Mouse (Mus musculus) stomach, embryonic 14.5 days (tissue): ENCODE results near the gene Ust. TPM values are rescaled to one million over a fixed set of nuclear protein-coding genes. Genes with fewer than 3 reads are reported as not detected.

Experiments used
- ATAC-seq: fragments of 200-750 bp; cut with Nextera tagmentation; 2 replicates; pipeline ENCODE4 v1.8.0; 2017; ENCODE audit warnings: low read depth, moderate TSS enrichment; ENCODE audit not compliant: insufficient number of reproducible peaks, insufficient read depth, low FRiP score
- H3K27ac ChIP-seq: fragments of 300-500 bp; sonication (generic); 2 replicates; pipeline ENCODE4 v1.5.1; 2014; ENCODE audit warnings: mild to moderate bottlenecking, low read length, moderate library complexity, mixed read lengths
- H3K27me3 ChIP-seq: fragments of 300-500 bp; sonication (generic); 2 replicates; pipeline ENCODE4 v1.6.1; 2014; ENCODE audit warnings: low read length, control low read depth, mixed read lengths; ENCODE audit not compliant: control insufficient read depth, insufficient read depth
- H3K36me3 ChIP-seq: fragments of 300-500 bp; sonication (generic); 2 replicates; pipeline ENCODE4 v1.6.1; 2014; ENCODE audit warnings: mild to moderate bottlenecking, control low read depth, low read length, moderate library complexity, mixed read lengths; ENCODE audit not compliant: control insufficient read depth, insufficient read depth
- H3K4me1 ChIP-seq: fragments of 300-500 bp; sonication (generic); 2 replicates; pipeline ENCODE4 v1.6.1; 2014; ENCODE audit warnings: low read length, control low read depth, mixed read lengths; ENCODE audit not compliant: control insufficient read depth, insufficient read depth
- H3K4me2 ChIP-seq: fragments of 300-500 bp; sonication (generic); replicated peaks from 2 replicates; pipeline ENCODE4 v1.6.1; 2014; ENCODE audit warnings: low read depth, low read length, control low read depth
- H3K4me3 ChIP-seq: fragments of 300-500 bp; sonication (generic); 2 replicates; pipeline ENCODE4 v1.5.1; 2014; ENCODE audit warnings: low read depth, low read length, control low read depth
- H3K9ac ChIP-seq: fragments of 300-500 bp; sonication (generic); replicated peaks from 2 replicates; pipeline ENCODE4 v1.6.1; 2014; ENCODE audit warnings: low read depth, mild to moderate bottlenecking, control low read depth, low read length, moderate library complexity, mixed read lengths
- H3K9me3 ChIP-seq: fragments of 300-500 bp; sonication (generic); 2 replicates; pipeline ENCODE4 v1.6.1; 2016; ENCODE audit warnings: low read depth, low read length, control low read depth; ENCODE audit not compliant: control insufficient read depth
- WGBS: fragments of 180-500 bp; shearing (Covaris S2); extraction: QIAGEN DNeasy Blood & Tissue Kit; methylation state at CpG from one replicate; pipeline ENCODE4 v1.1.7; 2014; 5-methylcytosine and 5-hydroxymethylcytosine counted together
- polyA plus RNA-seq: library from polyadenylated mRNA; unstranded; fragments of >200 nt; fragmentation: Nextera tagmentation; extraction: Ambion mirVana; gene quantifications from 2 replicates; pipeline ENCODE4 v1.2.1, GENCODE M21; 2014

The Ust gene
- polyA plus RNA-seq, 1 experiment from 2014 or later = 6.3 TPM

GRCm38 (mm10) chr10:8491909-8492591 lies 26.6 kb downstream of the Ust start:
- no peak overlapping the region for H3K4me3 ChIP-seq
- H3K9me3 ChIP-seq = no peaks in the 10 kb centered on the region
- peak; percentile 87 for ATAC-seq
- H3K36me3 ChIP-seq = no peaks in the 10 kb centered on the region
- no peak overlapping the region for H3K9ac ChIP-seq
- H3K4me2 ChIP-seq = no peak overlapping the region
- H3K27me3 ChIP-seq = no peaks in the 10 kb centered on the region
- peak overlapping the region; percentile 44; the same call in 1 of the 2 replicates for H3K27ac ChIP-seq
- WGBS = 69% methylated on average over 1 of the region's 1 CpGs
- H3K4me1 ChIP-seq = no peaks in the 10 kb centered on the region; the same call in 1 of the 2 replicates

DNA sequence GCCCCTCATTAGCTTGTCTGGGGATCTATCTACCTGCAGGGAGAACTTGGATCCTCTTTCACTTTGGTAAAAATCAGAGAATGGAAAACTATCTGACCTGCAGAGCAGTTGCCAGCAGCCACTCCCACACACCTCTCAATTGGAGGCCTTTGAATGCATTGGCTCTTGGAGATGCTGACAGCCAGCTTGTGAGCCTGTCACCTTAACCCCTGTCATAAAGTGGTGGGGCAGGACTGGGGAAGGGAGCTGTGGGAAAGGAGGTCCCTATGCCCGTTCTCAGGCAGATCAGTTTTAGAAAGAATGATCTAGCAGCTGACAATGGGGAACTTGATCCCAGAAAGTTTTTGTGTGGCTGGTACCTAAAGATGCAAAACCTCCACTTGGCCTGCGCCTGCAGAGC lies 31.2 kb downstream of the Ust start:
- H3K9me3 ChIP-seq = no peaks in the 10 kb centered on the region
- no peaks in the 10 kb centered on the region for H3K36me3 ChIP-seq
- no peak for ATAC-seq
- no peak overlapping the region for H3K9ac ChIP-seq
- H3K4me1 ChIP-seq = no peaks in the 10 kb centered on the region
- 69% methylated on average over 2 of the region's 2 CpGs for WGBS
- H3K4me2 ChIP-seq = no peak overlapping the region
- H3K27ac ChIP-seq = no peak overlapping the region
- H3K27me3 ChIP-seq = no peaks in the 10 kb centered on the region
- no peak overlapping the region for H3K4me3 ChIP-seq

- 80% methylated on average over 4 of the region's 4 CpGs for WGBS
- Histone ChIP-seq H3K9me3 (no peaks in the 10 kb centered on the region), H3K36me3 (no peaks in the 10 kb centered on the region), H3K9ac (no peak overlapping the region), H3K4me2 (no peak overlapping the region), H3K4me1 (no peaks in the 10 kb centered on the region), H3K4me3 (no peak overlapping the region), H3K27ac (no peak overlapping the region), H3K27me3 (no peaks in the 10 kb centered on the region)
- no peak for ATAC-seq
Measured at GRCm38 (mm10) chr10:8484487-8484886, 34.1 kb downstream of the Ust start.

DNA sequence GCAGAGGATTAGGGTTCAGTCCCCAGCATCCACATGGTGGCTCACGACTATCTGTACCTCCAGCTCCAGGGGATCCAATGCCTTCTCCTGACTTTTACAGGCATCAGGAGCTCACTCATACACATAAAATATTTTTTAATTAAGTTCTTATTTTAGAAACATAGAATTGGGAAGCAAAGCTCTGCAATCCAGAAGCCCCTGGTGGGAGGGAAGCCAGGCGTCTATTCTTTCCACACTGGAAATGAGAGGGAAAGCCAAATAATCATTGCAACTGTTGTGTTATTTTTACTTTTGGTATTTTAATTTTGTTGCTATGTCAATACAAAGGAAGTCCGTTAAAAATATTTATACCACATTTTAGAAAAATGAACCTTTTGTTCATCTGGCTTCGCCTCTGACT lies 35.8 kb downstream of the Ust start:
- WGBS = 93% methylated on average over 4 of the region's 4 CpGs
- H3K27me3 ChIP-seq = no peaks in the 10 kb centered on the region
- H3K36me3 ChIP-seq = no peaks in the 10 kb centered on the region
- H3K4me1 ChIP-seq = no peaks in the 10 kb centered on the region
- no peaks in the 10 kb centered on the region for H3K9me3 ChIP-seq
- H3K27ac ChIP-seq = no peak overlapping the region
- ATAC-seq = no peak
- no peak overlapping the region for H3K4me2 ChIP-seq
- H3K4me3 ChIP-seq = no peak overlapping the region
- H3K9ac ChIP-seq = no peak overlapping the region

GRCm38 (mm10) chr10:8479779-8480178 lies 38.8 kb downstream of the Ust start:
- WGBS = 96% methylated on average over 2 of the region's 2 CpGs
- Histone ChIP-seq H3K4me1 (no peaks in the 10 kb centered on the region), H3K9ac (no peak overlapping the region), H3K27ac (no peak overlapping the region), H3K27me3 (no peaks in the 10 kb centered on the region), H3K36me3 (no peaks in the 10 kb centered on the region), H3K4me3 (no peak overlapping the region), H3K4me2 (no peak overlapping the region), H3K9me3 (no peaks in the 10 kb centered on the region)
- no peak for ATAC-seq

- no peaks in the 10 kb centered on the region for H3K27me3 ChIP-seq
- no peak for ATAC-seq
- no peaks in the 10 kb centered on the region for H3K9me3 ChIP-seq
- H3K9ac ChIP-seq = no peak overlapping the region
- WGBS = 82% methylated on average over 8 of the region's 8 CpGs
- H3K4me3 ChIP-seq = no peak overlapping the region
- no peak overlapping the region for H3K27ac ChIP-seq
- H3K4me2 ChIP-seq = no peak overlapping the region
- no peaks in the 10 kb centered on the region for H3K4me1 ChIP-seq
- H3K36me3 ChIP-seq = no peaks in the 10 kb centered on the region
Measured at GRCm38 (mm10) chr10:8477936-8478335, 40.7 kb downstream of the Ust start.

DNA sequence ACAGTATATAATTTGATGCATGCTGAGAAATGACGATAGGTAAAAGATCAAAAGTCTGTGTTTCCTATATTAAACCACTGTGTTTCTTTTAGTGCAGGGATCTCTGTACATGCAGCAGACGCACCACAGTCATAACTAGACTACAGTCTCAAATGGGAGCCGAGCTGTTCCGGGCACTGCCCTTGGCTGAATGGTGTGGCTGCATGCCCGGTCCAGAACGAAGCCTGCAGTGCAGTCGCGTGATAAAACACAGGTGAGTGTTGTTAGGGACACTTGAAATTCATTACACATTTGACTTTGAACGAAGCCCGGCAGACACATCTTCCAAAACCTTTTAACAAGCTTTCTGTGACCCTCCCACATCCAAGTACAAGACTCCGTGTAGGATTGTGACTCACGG lies 46.6 kb downstream of the Ust start:
- no peaks in the 10 kb centered on the region for H3K27me3 ChIP-seq
- no peaks in the 10 kb centered on the region for H3K9me3 ChIP-seq
- H3K4me3 ChIP-seq = no peak overlapping the region
- no peak overlapping the region for H3K27ac ChIP-seq
- WGBS = 82% methylated on average over 12 of the region's 12 CpGs
- no peaks in the 10 kb centered on the region for H3K36me3 ChIP-seq
- no peak overlapping the region for H3K9ac ChIP-seq
- H3K4me1 ChIP-seq = no peaks in the 10 kb centered on the region
- H3K4me2 ChIP-seq = no peak overlapping the region
- ATAC-seq = no peak

DNA sequence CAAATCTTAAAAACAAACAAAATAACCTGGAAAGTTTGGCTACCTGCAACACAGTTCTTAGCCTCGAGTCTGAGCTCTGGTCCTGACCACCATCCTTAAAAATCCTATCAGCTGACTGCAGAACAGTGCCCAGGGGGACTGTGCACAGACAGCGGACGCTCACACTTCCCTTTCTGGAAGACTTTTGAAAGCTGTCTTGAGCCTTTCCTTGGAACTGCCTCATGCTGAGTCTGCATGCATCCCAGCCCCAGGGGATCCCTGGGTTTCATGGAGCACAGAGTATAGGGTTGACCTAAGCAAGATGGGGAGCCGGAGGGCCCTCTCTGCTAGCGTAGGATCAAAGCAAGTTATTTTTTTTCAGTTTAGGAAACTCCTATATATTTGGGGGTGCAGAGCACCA lies 47.6 kb downstream of the Ust start:
- 79% methylated on average over 5 of the region's 5 CpGs for WGBS
- Histone ChIP-seq H3K27ac (no peak overlapping the region), H3K4me3 (no peak overlapping the region), H3K9ac (no peak overlapping the region), H3K4me1 (no peaks in the 10 kb centered on the region), H3K4me2 (no peak overlapping the region), H3K9me3 (no peaks in the 10 kb centered on the region), H3K27me3 (no peaks in the 10 kb centered on the region), H3K36me3 (no peaks in the 10 kb centered on the region)
- no peak for ATAC-seq

GRCm38 (mm10) chr10:8469516-8469915 lies 49.1 kb downstream of the Ust start:
- Histone ChIP-seq H3K36me3 (no peaks in the 10 kb centered on the region), H3K27ac (no peak overlapping the region), H3K4me1 (no peaks in the 10 kb centered on the region), H3K27me3 (no peaks in the 10 kb centered on the region), H3K9ac (no peak overlapping the region), H3K4me3 (no peak overlapping the region), H3K9me3 (no peaks in the 10 kb centered on the region), H3K4me2 (no peak overlapping the region)
- WGBS = 87% methylated on average over 3 of the region's 3 CpGs
- ATAC-seq = no peak
